Mouse (Mus musculus) spleen, adult 2 months (tissue): Measurements from ENCODE around the gene Ccdc102a.

ENCODE experiments used
- CTCF ChIP-seq: fragments of 200-500 bp; IDR thresholded peaks from 2 replicates; pipeline ENCODE4 v1.5.1; 2011; ENCODE audit warnings: mild to moderate bottlenecking, inconsistent platforms; ENCODE audit not compliant: insufficient read depth, insufficient read length, insufficient replicate concordance; ENCODE audit errors: extremely low read depth
- POLR2A ChIP-seq: fragments of 200-500 bp; IDR thresholded peaks from 2 replicates; pipeline ENCODE4 v1.6.1; 2011; ENCODE audit warnings: low read depth, low read length, inconsistent platforms

DNA sequence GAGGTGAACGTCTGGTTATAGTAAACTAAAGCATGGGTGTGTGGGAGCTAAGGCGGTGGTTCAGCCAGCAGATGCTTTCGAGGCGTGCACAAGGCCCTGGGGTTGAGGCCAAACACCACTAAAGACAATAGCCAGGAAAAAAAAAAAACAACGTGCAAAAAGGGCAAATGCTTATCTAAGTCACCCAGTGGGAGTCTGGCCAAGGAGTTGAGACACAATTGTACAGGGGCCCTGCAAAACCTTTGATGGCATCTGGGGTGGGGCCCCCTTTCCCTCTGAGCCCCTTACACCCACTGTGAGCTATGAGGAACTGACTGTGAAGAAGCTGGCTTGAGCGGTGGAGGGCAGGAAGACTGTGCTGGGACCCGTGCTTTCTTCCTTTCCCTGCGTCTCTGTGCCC, 4.7 kb upstream of the Ccdc102a start:
- TF ChIP-seq CTCF, result no peak
- TF ChIP-seq POLR2A, result no peak
